Mouse (Mus musculus) cortical plate, adult 2 months (tissue): ENCODE measurements around the gene Apba3.

Source experiments
- CTCF ChIP-seq: fragments of 200-500 bp; IDR thresholded peaks from 2 replicates; pipeline ENCODE4 v1.5.1; 2011; ENCODE audit warnings: mild to moderate bottlenecking, control low read depth, low read length; ENCODE audit not compliant: insufficient read depth; ENCODE audit errors: extremely low read depth
- POLR2A ChIP-seq: fragments of 200-500 bp; IDR thresholded peaks from 2 replicates; pipeline ENCODE4 v1.6.1; 2011; ENCODE audit warnings: mild to moderate bottlenecking, low read length, control low read depth; ENCODE audit not compliant: insufficient read depth; ENCODE audit errors: extremely low read depth

DNA sequence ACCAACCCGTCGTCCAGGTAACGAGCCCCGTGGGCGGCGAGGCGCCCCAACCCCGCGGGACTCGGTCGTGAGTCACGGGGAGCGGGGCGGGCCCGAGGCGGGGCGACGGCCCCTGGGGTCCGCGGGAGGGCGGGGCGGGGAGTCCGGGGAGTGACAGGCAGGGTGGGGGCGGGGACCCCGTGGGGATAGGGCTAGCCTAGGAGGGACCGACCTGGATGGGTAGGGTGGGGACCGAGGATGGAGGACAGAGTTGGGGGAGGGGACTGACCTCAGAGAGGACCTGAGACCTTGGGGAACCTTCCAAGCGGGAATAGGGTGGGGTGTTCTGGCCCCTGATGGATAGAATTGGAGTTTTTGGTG, 33.6 kb upstream of the Apba3 start:
- TF ChIP-seq CTCF = no peak
- TF ChIP-seq POLR2A = no peak
